Mouse (Mus musculus) midbrain, embryonic 15.5 days (tissue): ENCODE measurements around the gene Lnx1. TPM values are rescaled to one million over a fixed set of nuclear protein-coding genes. Genes with fewer than 3 reads are reported as not detected.

Source experiments
- ATAC-seq: fragments of 200-750 bp; cut with Nextera tagmentation; replicated peaks from 2 replicates; pipeline ENCODE4 v1.8.0; 2017; ENCODE audit warnings: moderate TSS enrichment
- H3K27ac ChIP-seq: fragments of 300-500 bp; sonication (generic); 2 replicates; pipeline ENCODE4 v1.5.1; 2015; ENCODE audit warnings: mild to moderate bottlenecking, inconsistent platforms
- H3K27me3 ChIP-seq: fragments of 300-500 bp; sonication (generic); replicated peaks from 2 replicates; pipeline ENCODE4 v1.6.1; 2015; ENCODE audit warnings: inconsistent platforms
- H3K36me3 ChIP-seq: fragments of 300-500 bp; sonication (generic); replicated peaks from 2 replicates; pipeline ENCODE4 v1.6.1; 2015; ENCODE audit warnings: inconsistent platforms
- H3K4me1 ChIP-seq: fragments of 300-500 bp; sonication (generic); 2 replicates; pipeline ENCODE4 v1.6.1; 2015; ENCODE audit warnings: inconsistent platforms
- H3K4me2 ChIP-seq: fragments of 300-500 bp; sonication (generic); 2 replicates; pipeline ENCODE4 v1.6.1; 2015; ENCODE audit warnings: inconsistent platforms, mild to moderate bottlenecking, moderate library complexity
- H3K4me3 ChIP-seq: fragments of 300-500 bp; sonication (generic); 2 replicates; pipeline ENCODE4 v1.5.1; 2015; ENCODE audit warnings: mild to moderate bottlenecking, inconsistent platforms
- H3K9ac ChIP-seq: fragments of 300-500 bp; sonication (generic); 2 replicates; pipeline ENCODE4 v1.6.1; 2015; ENCODE audit warnings: mild to moderate bottlenecking, inconsistent platforms
- H3K9me3 ChIP-seq: fragments of 300-500 bp; sonication (generic); 2 replicates; pipeline ENCODE4 v1.6.1; 2016; ENCODE audit warnings: inconsistent platforms
- WGBS: fragments of 180-500 bp; shearing (Covaris S2); methylation state at CpG from one replicate; pipeline ENCODE4 v1.1.7; 2015; ENCODE audit warnings: mixed read lengths; 5-methylcytosine and 5-hydroxymethylcytosine counted together
- polyA plus RNA-seq: library from polyadenylated mRNA; unstranded; fragments of >200 nt; fragmentation: Nextera tagmentation; extraction: Ambion mirVana; gene quantifications from 2 replicates; pipeline ENCODE4 v1.2.1, GENCODE M21; 2015

The Lnx1 gene
- polyA plus RNA-seq, 1 experiment from 2014 or later, result 15.8 TPM

GRCm38 (mm10) chr5:74561151-74561550 is 141.6 kb downstream of the Lnx1 start:
- H3K27ac ChIP-seq, result no peak overlapping the region
- no peak overlapping the region for H3K4me2 ChIP-seq
- no peaks in the 10 kb centered on the region for H3K27me3 ChIP-seq
- H3K9ac ChIP-seq, result no peak overlapping the region
- WGBS, result 98% methylated on average over 1 of the region's 1 CpGs
- ATAC-seq, result no peak
- no peak overlapping the region for H3K4me3 ChIP-seq
- no peaks in the 10 kb centered on the region for H3K4me1 ChIP-seq
- H3K36me3 ChIP-seq, result peaks cover 34% of the 10 kb centered on the region
- H3K9me3 ChIP-seq, result no peaks in the 10 kb centered on the region

GRCm38 (mm10) chr5:74549566-74549965 is 153.1 kb downstream of the Lnx1 start:
- no peak for ATAC-seq
- Histone ChIP-seq H3K4me3 (no peak overlapping the region), H3K9ac (no peak overlapping the region), H3K9me3 (no peaks in the 10 kb centered on the region), H3K27me3 (no peaks in the 10 kb centered on the region), H3K27ac (no peak overlapping the region), H3K4me2 (no peak overlapping the region), H3K36me3 (peaks cover 21% of the 10 kb centered on the region; the same call in 1 of the 2 replicates), H3K4me1 (no peaks in the 10 kb centered on the region)
- 77% methylated on average over 8 of the region's 8 CpGs for WGBS

- no peak for ATAC-seq
- H3K4me3 ChIP-seq, result no peak overlapping the region
- no peaks in the 10 kb centered on the region for H3K27me3 ChIP-seq
- H3K36me3 ChIP-seq, result peaks cover 19% of the 10 kb centered on the region
- H3K4me2 ChIP-seq, result no peak overlapping the region
- H3K27ac ChIP-seq, result no peak overlapping the region
- WGBS, result 95% methylated on average over 4 of the region's 4 CpGs
- H3K9me3 ChIP-seq, result no peaks in the 10 kb centered on the region
- H3K9ac ChIP-seq, result no peak overlapping the region
- no peaks in the 10 kb centered on the region for H3K4me1 ChIP-seq
Measured at GRCm38 (mm10) chr5:74545606-74546005, 157.1 kb downstream of the Lnx1 start.

Other genes with a start within 250 kb of the Lnx1 start
- gene Scfd2, start 171.2 kb downstream of the Lnx1 start, polyA plus RNA-seq, result 17.3 and 20.0 TPM in 2 replicates
- 70.5 and 78.0 TPM in 2 replicates for gene Fip1l1, start 167.5 kb downstream of the Lnx1 start, polyA plus RNA-seq